Comparison of ENCODE assay signal across 9 mouse cellular contexts in the genomic region with DNA sequence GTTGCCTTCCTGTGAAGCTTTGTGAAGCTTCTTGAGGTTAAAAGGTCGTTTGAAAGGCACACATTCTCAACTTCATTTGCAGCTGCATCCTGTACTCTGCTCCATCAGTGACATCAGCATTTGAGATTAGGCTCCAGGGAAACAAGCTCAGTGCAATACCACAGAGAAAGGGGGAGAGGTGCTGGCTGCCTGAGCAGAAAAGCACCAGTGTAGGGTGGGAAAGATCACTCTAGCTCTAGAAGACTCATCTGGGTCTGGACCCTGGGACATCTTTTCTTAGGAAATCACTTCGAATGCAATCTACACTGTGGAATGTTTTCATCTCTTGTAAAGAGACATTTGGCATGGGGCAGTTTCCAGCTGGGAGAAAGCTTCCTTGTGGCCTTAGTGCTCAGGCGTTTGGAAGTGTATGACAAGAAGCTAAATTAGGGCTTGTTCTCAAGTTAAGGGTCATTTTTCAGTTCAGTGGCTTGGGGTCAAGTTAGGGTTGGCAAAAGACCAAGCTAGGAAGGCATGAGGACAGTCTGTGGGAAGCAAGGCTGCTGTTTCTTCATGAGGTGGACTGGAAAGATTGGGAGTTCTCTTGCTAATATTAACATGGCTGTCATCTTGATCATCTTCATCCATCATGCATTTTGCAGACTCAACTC.
A peak's percentile ranks its signal among the peaks of the same experiment; 100 is the strongest.
DNase-seq lines count a peak whose midpoint lies in the region.
"Had no signal": no experiment of that assay in that cellular context is flagged by ENCODE, and none has a peak within 500 bp of the region (broad histone marks: within the 10 kb centered on the region; RNA-seq: fewer than 3 reads in every experiment).

No protein-coding gene starts in this region.

- intact Hi-C loops in left cerebral cortex, postnatal 4 days (cut with DNase I) = no loop called here

- peak; percentile 63 for DNase-seq in gastrocnemius, adult 18-20 months (ENCODE audit: low spot score)
- DNase-seq in gastrocnemius, postnatal 10 days = no peak
- peak; percentile 6 for DNase-seq in thymus, postnatal 0 days (ENCODE audit: low spot score)
- no peak for DNase-seq in thymus, adult 18-20 months
- peak; percentile 14 to 39 for DNase-seq in kidney, postnatal 4 days
- no peak for DNase-seq in urinary bladder, adult 2 months (ENCODE audit: low spot score)
- DNase-seq in left cerebral cortex, postnatal 4 days = no peak
- no peak for DNase-seq in B cell, adult 2 months
- DNase-seq: cerebellum, adult 11-12 months had no signal

Comparison
In these comparisons a context has a peak if more than half of its experiments do, and no peak if none do; other contexts are left out.
1. DNase-seq: peak in gastrocnemius, adult 18-20 months (single experiment), thymus, postnatal 0 days (single experiment) and kidney, postnatal 4 days (2 of 2); none in gastrocnemius, postnatal 10 days (single experiment), thymus, adult 18-20 months (0 of 2), urinary bladder, adult 2 months (single experiment), left cerebral cortex, postnatal 4 days (single experiment) and B cell, adult 2 months (0 of 2).